Mouse (Mus musculus): ENCODE data around the gene Otx2. TPM values are rescaled to one million over a fixed set of nuclear protein-coding genes. Genes with fewer than 3 reads are reported as not detected.

Gene Otx2
- polyA plus RNA-seq, 2 experiments: 0.07 TPM; not detected in 1

- no peak overlapping the region for H3K27ac ChIP-seq
- no peaks in the 10 kb centered on the region for H3K4me1 ChIP-seq (replicated peaks; ENCODE audit: control insufficient read depth in 2 of 2, insufficient read depth in 2 of 2, low read length in 1 of 2)
- 2% methylated on average over 18 of the region's 18 CpGs for WGBS (ENCODE audit: insufficient replicate concordance)
- no peak overlapping the region for H3K4me2 ChIP-seq (ENCODE audit: low read depth)
- H3K9me3 ChIP-seq (ENCODE audit: control insufficient read depth, low read length): no peaks in the 10 kb centered on the region
- DNase-seq (ENCODE audit: low read depth in 3 of 3, low spot score in 3 of 3) (no peak), ATAC-seq (ENCODE audit: insufficient read depth) (no peak)
- no peak for TF ChIP-seq CTCF (IDR thresholded peaks at IDR 0.05; ENCODE audit: low read depth)
- no peak for TF ChIP-seq EP300 (IDR thresholded peaks at IDR 0.05; ENCODE audit: low read depth)
- peaks cover 99% of the 10 kb centered on the region for H3K27me3 ChIP-seq (ENCODE audit: control insufficient read depth, insufficient read depth, low read length)
- H3K9ac ChIP-seq (replicated peaks): no peak overlapping the region
- no peak overlapping the region for H3K4me3 ChIP-seq (ENCODE audit: insufficient read depth in 1 of 2, low read depth in 2 of 2, low read length in 2 of 2)
- H3K36me3 ChIP-seq (replicated peaks; ENCODE audit: control insufficient read depth, insufficient read depth, low read depth): no peaks in the 10 kb centered on the region
Measured at GRCm38 (mm10) chr14:48669541-48670257, 3.9 kb downstream of the Otx2 start.

DNA sequence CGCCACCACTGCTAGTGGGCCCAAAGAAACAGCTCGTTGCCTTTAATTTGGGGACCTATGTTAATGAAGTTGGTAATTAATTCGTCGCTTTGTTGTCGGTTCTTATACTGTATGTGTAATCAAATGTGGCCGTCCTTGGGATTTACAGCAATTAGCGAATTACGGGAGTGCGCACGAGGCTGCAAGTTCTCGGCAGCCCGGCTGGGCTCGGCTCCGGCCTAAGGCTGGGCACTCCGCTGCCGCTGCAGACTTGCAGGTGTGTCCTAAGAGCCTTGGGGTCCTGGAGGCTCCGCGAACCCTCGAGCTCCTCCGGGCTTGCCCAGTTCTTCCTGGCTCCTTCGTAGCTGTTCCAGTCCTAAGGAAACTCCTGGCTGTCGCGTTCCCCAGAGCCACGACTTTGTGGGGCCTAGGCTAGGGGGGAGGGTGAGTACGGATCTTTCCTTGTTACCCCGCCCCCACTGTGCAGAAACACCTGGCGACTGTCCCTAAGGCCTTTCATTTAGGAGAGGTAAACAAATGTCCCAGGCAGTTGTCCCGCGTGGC lies 4.8 kb downstream of the Otx2 start:
- Histone ChIP-seq H3K27ac (no peak overlapping the region), H3K4me3 (ENCODE audit: insufficient read depth in 1 of 2, low read depth in 2 of 2, low read length in 2 of 2) (no peak overlapping the region), H3K36me3 (replicated peaks; ENCODE audit: control insufficient read depth, insufficient read depth, low read depth) (no peaks in the 10 kb centered on the region), H3K27me3 (ENCODE audit: control insufficient read depth, insufficient read depth, low read length) (peaks cover 99% of the 10 kb centered on the region), H3K9me3 (ENCODE audit: control insufficient read depth, low read length) (no peaks in the 10 kb centered on the region), H3K4me2 (ENCODE audit: low read depth) (no peak overlapping the region), H3K9ac (replicated peaks) (no peak overlapping the region), H3K4me1 (replicated peaks; ENCODE audit: control insufficient read depth in 2 of 2, insufficient read depth in 2 of 2, low read length in 1 of 2) (no peaks in the 10 kb centered on the region)
- no peak for DNase-seq (ENCODE audit: low read depth in 3 of 3, low spot score in 3 of 3)
- 2% methylated on average over 29 of the region's 29 CpGs for WGBS (ENCODE audit: insufficient replicate concordance)
- no peak for ATAC-seq (ENCODE audit: insufficient read depth)
- no peak for TF ChIP-seq CTCF (IDR thresholded peaks at IDR 0.05; ENCODE audit: low read depth)

DNA sequence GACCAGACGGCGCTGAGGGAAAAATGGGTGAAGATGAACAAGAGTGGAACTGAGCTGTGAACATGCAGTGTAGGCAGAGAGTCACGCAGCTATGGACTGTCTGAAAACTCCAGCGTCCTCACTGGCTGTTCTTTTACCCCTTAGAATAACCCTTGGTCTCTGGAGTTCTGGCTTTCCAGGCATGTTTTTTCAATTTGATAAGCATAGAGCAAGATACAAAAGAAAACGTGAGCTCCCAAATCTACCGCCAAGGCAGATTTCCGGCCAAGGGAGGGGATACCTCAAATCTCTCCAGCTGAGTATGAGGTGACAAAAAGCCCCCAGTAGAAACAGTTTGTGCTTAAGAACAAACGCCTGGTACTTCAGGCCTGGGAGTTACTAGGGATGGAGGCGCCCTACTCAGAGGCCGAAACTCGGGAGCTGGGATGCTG lies 5.6 kb downstream of the Otx2 start:
- Histone ChIP-seq H3K4me3 (ENCODE audit: insufficient read depth in 1 of 2, low read depth in 2 of 2, low read length in 2 of 2) (no peak overlapping the region), H3K27me3 (ENCODE audit: control insufficient read depth, insufficient read depth, low read length) (peaks cover 99% of the 10 kb centered on the region), H3K9ac (replicated peaks) (no peak overlapping the region), H3K27ac (no peak overlapping the region), H3K9me3 (ENCODE audit: control insufficient read depth, low read length) (no peaks in the 10 kb centered on the region), H3K4me1 (replicated peaks; ENCODE audit: control insufficient read depth in 2 of 2, insufficient read depth in 2 of 2, low read length in 1 of 2) (no peaks in the 10 kb centered on the region), H3K4me2 (ENCODE audit: low read depth) (no peak overlapping the region), H3K36me3 (replicated peaks; ENCODE audit: control insufficient read depth, insufficient read depth, low read depth) (no peaks in the 10 kb centered on the region)
- TF ChIP-seq CTCF (IDR thresholded peaks at IDR 0.05; ENCODE audit: low read depth) (no peak), EP300 (IDR thresholded peaks at IDR 0.05; ENCODE audit: low read depth) (no peak)
- ATAC-seq (ENCODE audit: insufficient read depth): no peak
- WGBS (ENCODE audit: insufficient replicate concordance): 5% methylated on average over 11 of the region's 11 CpGs
- DNase-seq (ENCODE audit: low read depth in 3 of 3, low spot score in 3 of 3): no peak

DNA sequence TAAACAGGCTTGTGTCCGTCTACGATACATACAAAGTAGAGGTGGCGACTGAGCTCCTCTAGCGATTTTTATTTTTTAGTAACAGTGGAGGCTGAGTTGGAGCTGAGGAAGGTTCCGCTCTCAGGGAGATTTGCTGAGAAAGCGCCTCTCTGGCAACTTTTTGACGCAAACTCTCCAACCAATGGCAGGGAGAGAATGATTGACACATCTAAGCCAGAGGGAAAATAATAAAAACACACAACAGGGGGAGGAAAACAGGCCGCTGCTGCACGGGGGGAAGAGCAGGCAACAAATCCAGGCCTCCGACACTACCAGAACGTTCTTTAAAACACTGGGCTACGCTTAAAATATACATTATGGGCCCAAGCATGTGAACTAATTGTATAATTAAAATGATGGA lies 6.2 kb downstream of the Otx2 start:
- no peaks in the 10 kb centered on the region for H3K9me3 ChIP-seq (ENCODE audit: control insufficient read depth, low read length)
- 3% methylated on average over 12 of the region's 12 CpGs for WGBS (ENCODE audit: insufficient replicate concordance)
- no peak overlapping the region for H3K4me2 ChIP-seq (ENCODE audit: low read depth)
- no peak overlapping the region for H3K27ac ChIP-seq
- H3K36me3 ChIP-seq (replicated peaks; ENCODE audit: control insufficient read depth, insufficient read depth, low read depth): no peaks in the 10 kb centered on the region
- H3K27me3 ChIP-seq (ENCODE audit: control insufficient read depth, insufficient read depth, low read length): peaks cover 99% of the 10 kb centered on the region
- TF ChIP-seq EP300 (IDR thresholded peaks at IDR 0.05; ENCODE audit: low read depth): no peak
- H3K4me3 ChIP-seq (ENCODE audit: insufficient read depth in 1 of 2, low read depth in 2 of 2, low read length in 2 of 2): no peak overlapping the region
- DNase-seq (ENCODE audit: low read depth in 3 of 3, low spot score in 3 of 3) (no peak), ATAC-seq (ENCODE audit: insufficient read depth) (no peak)
- H3K9ac ChIP-seq (replicated peaks): no peak overlapping the region
- no peaks in the 10 kb centered on the region for H3K4me1 ChIP-seq (replicated peaks; ENCODE audit: control insufficient read depth in 2 of 2, insufficient read depth in 2 of 2, low read length in 1 of 2)

GRCm38 (mm10) chr14:48666771-48667170 lies 6.8 kb downstream of the Otx2 start:
- Histone ChIP-seq H3K4me2 (ENCODE audit: low read depth) (no peak overlapping the region), H3K4me3 (ENCODE audit: insufficient read depth in 1 of 2, low read depth in 2 of 2, low read length in 2 of 2) (no peak overlapping the region), H3K36me3 (replicated peaks; ENCODE audit: control insufficient read depth, insufficient read depth, low read depth) (no peaks in the 10 kb centered on the region), H3K9me3 (ENCODE audit: control insufficient read depth, low read length) (no peaks in the 10 kb centered on the region), H3K27me3 (ENCODE audit: control insufficient read depth, insufficient read depth, low read length) (peaks cover 99% of the 10 kb centered on the region), H3K4me1 (replicated peaks; ENCODE audit: control insufficient read depth in 2 of 2, insufficient read depth in 2 of 2, low read length in 1 of 2) (no peaks in the 10 kb centered on the region), H3K9ac (replicated peaks) (no peak overlapping the region), H3K27ac (no peak overlapping the region)
- no peak for ATAC-seq (ENCODE audit: insufficient read depth)
- DNase-seq (ENCODE audit: low read depth in 3 of 3, low spot score in 3 of 3): no peak
- TF ChIP-seq CTCF (IDR thresholded peaks at IDR 0.05; ENCODE audit: low read depth) (no peak), EP300 (IDR thresholded peaks at IDR 0.05; ENCODE audit: low read depth) (no peak)
- whole genome bisulfite sequencing (ENCODE audit: insufficient replicate concordance): 2% methylated on average over 19 of the region's 19 CpGs

All from liver, embryonic 14.5 days (tissue).